Mouse (Mus musculus) c-Kit-positive CD71-positive TER-119-negative erythroid progenitor cells, embryonic 14.5 days (primary cell): Measurements from ENCODE around the gene Rnf2.
A peak's percentile ranks its signal among the peaks of the same experiment; 100 is the strongest.
"Not testable (repeated sequence)": the region's sequence is repeated elsewhere in the genome, so short reads cannot be mapped to it uniquely, and the experiment has no call there.

Experiments
- DNase-seq: peaks from one replicate; pipeline ENCODE4 v3.0.0-alpha.2; 2013; ENCODE audit warnings: low read depth

The Rnf2 gene

DNA sequence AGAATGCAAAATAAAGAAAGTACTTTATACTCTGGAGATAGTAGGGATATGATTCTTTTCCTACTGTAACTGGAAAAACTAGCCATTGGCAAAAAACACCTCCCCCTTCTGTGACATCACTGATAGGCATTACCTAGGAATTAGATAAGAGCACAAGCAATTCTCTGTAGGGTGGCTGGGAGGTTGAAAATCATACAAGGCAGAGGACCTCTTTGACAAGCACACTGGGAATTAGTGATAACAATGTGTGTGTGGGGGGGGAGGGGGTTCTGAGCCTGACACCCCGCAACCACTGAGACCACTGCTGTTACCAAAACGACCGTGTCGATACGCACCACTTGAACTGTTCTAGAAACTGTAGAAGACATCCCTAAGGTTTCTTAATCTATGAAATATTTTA is 16.0 kb downstream of the Rnf2 start:
- DNase-seq, result peak; percentile 46

DNA sequence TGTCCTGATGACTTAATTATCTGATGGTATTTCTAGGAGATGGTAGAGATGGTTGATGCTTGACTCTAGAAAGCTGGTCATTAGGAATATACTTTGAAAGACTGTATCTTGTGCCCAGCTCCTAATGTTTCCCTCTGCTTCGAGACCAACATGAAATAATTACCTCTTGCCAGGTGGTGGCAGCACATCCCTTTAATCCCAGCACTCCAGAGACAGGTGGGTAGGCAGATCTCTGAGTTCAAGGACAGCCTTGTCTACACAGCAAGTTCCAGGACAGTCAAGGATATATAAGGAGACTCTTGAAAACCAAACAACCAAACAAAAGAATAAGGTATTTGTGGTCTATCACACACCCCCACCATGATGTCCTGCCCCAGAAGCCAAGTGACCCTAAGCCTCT is 17.2 kb downstream of the Rnf2 start:
- DNase-seq, result no peak

DNA sequence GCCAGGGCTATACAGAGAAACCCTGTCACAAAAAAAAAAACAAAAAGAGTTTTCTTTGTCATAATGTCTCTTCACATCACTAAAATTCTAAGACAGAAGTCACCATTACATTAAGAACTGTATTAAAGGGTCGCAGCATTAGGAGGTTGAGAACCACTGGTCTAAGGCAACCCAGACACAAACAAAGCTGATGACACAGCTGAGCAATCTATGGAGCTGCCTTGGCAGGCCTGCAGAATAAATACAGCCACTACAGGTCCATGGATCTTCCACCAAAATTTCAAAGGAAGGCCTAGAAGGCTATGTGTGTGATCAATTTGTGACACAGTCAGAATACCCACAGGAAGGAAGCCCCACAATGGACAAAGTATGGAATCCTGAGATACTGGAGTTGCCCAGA is 18.3 kb downstream of the Rnf2 start:
- no peak for DNase-seq

DNA sequence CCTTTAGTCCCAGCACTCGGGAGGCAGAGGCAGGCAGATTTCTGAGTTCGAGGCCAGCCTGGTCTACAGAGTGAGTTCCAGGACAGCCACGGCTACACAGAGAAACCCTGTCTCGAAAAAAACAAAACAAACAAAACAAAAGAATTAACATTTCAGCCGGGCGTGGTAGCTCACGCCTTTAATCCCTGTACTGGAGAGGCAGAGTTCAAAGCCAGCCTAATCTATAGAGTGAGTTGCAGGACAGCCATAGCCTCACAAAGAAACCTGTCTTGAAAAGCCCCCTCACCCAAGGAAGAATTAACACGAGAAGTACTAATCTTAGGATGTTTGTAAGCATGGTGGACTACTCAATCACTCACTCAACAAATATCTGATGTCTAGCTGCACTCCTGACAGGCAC is 28.4 kb downstream of the Rnf2 start:
- not testable (repeated sequence) for DNase-seq

DNA sequence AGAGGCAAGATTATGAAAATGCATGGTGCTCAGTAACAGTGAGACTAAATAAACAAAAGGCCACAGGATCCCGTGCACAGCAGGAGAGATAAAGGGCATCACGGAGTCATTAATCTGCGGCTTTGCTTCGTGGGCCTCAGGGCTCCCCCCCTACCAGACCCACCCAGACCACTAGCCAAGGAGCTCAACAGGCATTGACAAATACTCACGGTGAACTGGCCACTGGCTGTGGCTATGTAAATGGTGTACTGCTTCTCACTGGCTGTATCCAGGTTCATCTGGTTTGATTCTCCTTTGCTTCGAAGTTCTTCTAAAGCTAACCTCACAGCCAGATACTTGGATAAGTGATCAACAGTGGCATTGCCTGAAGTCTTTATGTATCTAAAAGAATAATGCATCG is 29.3 kb downstream of the Rnf2 start:
- no peak for DNase-seq

DNA sequence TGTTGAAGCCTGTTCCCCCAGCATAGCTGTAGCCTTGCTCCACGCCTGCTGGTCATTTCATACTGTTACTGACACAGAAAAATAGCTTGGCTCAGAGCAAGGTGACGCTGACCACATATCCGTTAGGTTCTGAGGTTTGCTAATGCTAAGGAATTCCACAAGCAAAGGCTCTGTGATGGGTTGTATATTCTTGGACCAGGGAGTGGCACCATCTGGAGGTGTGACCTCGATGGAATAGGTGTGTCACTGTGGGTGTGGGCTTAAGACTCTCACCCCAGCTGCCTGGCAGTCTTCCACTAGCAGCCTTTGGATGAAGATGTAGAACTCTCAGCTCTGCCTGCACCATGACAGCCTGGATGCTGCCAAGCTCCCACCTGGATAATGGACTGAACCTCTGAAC is 34.2 kb downstream of the Rnf2 start:
- DNase-seq, result no peak

DNA sequence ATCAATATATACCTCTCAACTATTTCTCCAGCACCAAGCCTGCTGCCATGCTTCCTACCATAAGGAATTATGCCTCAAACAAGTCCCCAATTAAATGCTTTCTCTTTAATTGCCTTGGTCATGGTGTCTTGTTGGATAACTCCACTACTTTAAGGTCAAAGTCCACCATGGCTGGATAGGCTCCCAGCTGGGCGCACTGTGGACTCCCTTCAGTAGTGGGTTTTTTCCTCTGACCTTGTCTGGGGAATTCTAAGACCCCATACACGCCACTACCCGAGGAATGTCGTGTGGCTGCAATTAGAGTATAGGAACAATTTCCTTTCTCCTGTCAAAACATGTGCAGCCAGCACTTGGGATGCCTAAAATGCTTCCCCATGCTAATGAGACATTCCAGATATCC is 35.8 kb downstream of the Rnf2 start:
- no peak for DNase-seq

DNA sequence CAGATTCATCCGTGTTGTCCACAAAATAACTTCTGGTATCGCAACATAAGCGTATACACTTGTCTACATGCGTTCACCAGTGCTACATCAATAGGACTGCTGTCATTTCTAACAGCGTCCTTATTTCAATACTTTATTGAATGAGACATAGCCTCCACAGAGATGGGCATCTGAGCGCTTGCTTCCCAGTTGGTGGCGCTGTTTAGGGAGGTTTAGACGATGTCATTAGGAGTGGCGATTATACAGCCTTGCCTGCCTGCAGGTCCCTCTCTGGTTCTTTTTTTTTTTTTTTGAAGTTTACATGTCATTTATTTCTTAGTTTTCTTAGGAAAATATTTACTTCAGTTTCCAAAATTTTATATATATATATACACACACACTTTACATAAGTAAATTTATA is 39.5 kb downstream of the Rnf2 start:
- DNase-seq, result no peak

DNA sequence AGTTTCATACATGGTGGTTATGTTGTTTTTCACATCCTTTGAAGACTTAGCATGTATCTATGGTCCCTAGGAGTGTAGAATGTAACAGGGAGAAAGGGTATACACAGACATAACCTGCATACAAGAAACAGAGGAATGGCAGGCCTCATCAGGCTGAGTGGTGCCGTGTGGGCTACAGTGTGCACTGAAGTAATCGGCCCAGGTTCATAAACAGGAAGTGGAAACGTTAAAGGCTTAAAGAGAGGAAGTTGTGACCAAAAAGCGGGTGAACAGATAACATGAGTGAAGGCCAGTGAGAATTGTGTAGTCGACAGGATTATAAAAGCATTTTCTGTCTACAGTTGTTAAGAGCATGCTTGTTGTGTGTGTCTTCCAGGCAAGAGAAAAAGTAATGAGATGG is 43.7 kb downstream of the Rnf2 start:
- DNase-seq, result no peak

DNA sequence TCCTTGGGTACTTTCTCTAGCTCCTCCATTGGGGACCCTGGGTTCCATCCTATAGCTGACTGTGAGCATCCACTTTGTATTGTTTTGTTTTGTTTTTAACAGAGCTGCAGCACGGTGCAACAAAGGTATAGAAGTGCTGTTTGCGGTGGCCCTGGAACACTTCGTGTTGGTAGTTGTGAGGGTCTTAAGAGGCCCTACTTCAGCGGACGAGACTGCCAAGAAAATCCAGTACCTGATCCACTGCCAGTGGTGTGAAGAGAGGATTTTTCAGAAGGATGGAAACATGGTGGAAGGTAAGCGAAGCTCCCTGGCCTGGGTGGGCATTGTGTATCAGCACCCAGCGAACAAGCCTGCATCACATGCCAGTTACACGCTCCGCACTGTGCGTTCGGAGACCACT is 48.8 kb downstream of the Rnf2 start:
- DNase-seq, result no peak

DNA sequence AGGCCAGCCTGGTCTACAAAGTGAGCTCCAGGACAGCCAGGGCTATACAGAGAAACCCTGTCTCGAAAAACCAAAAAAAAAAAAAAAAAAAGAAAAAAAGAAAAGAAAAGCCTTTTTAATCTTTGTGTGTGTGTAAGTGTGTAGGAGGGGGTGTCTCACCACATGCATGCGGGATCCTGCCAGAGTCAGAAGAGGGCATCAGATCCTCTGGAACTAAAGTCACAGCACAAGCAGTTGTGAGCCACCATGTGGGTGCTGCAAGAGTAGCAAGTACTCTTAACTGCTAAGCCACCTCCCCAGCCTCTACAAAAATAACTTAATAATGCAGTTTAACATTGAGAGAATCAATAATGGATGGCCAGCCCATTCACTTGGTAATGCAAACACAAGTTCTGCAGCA is 49.9 kb downstream of the Rnf2 start:
- no peak for DNase-seq

DNA sequence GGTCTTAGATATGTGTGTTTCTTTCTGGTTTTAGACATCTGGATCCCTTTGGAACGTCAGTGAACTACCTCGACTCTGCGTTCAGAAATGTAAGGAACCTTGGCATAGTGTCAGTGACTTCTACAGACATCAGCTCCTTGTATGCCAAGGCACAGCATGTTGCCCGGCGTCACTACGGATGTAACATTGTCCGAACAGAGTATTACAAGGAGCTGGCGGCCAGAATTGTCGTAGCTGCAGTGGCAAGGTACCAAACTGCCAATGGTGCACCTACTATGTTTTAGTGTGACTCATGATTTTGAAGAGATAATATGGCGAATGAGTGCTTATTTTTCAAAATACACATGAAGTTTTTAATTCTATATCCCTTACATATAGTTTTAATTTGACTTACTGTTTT is 50.9 kb downstream of the Rnf2 start:
- DNase-seq, result no peak

DNA sequence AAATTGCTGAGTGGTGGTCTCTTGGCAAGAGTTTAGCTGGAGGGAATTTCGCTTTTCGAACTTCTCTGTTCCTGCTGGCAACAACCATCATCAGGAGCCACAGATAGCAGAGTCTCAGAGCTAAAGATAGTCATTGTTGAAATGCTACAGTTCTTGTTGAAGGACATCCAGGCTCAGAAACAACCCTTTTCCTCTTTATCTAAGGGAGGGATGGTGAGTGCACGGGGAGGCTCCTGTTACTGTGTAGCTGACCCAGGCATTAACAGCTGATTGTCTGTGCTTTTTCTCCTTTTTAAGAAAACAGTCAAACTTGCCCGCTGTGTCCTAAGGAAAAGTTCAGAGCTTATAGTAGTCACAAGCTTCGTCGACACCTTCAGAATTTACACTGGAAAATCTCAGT is 65.3 kb downstream of the Rnf2 start:
- no peak for DNase-seq

DNA sequence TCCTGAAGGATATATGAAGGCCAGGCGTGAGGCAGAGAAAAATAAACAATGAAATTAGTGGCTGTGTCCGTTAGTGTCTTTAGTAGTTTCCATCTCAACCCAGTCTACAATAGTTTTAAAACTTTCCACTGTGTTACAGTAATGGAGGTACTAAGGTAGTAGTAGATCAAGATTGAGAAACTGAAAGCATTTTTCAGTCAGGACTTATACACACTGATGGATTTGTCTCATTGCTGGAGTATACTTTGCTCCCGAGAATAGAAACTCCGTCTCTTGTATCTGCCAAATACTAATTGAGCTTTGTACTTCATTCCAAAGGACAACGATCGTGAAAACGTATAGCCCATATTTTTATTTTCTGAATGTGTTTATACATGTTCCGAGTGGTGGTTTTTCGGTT is 71.4 kb downstream of the Rnf2 start:
- DNase-seq, result peak; percentile 14

DNA sequence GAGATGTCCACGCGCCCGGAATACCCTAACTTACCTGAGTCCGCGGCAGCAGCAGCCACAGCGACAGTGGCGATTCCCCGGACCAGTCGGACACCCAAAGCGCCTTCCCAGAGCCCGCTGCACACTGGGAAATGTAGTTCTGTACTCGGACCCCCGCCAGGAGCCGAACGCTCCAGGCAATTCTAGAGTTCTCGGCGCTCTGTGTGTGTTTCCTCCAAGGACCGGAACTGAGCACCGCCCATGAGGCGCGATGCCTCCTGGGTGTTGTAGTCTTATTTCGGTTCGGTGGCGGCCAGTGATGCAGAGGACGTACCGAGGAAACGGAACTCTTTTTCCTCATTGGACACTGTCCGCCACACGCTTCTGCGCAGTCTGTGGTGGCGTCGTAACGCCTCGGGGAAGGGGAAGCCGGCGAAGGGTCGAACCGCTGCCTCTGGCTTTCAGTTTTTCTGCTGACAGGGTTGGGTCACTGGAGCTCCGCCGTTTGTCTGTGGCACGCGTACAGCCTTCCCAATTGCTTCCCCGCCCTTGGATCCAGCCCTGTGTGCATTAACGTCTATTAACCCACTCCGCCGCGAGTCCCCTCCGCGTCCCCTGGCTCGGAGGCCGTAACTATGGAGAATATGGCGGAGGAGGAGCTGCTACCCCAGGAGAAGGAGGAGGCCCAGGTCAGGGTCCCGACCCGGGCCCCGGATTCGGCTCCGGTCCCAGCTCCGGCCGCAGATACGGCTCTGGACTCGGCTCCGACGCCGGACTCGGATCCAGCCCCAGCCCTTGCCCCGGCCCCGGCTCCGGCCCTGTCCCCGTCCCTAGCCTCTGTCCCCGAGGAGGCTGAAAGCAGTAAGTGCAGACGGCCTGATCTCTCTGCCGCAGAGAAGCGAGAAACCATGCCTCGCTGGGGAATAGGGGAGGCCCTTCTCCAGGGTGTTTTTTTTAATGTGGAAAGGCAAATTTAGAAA is 72.2 kb downstream of the Rnf2 start, which contains the start of the genes Swt1 and Trmt1l:
TSS of gene Swt1 (minus strand) at position 193 of the 959 bp plus-strand sequence.
TSS of gene Trmt1l (plus strand) at position 280 of the 959 bp plus-strand sequence.
- peak; percentile 98 for DNase-seq

DNA sequence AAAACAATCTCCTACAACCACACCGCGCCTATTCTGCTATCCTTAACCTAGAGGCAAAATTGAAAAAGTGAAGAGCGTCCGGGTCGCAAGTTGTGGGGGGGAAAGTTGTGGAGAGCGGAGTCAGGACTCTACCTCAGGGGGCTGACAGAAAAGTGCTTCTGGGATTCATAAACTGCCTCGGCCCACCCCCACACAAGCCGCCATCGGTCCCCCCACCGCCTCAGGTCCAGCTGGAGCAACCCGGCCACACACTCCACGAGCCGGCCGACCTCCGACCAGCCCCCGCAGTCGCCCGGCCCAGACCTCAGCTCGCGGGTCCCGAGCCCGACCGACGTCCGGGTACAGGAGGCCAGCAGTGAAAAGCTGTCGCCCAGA is 72.9 kb downstream of the Rnf2 start:
- peak; percentile 27 for DNase-seq

DNA sequence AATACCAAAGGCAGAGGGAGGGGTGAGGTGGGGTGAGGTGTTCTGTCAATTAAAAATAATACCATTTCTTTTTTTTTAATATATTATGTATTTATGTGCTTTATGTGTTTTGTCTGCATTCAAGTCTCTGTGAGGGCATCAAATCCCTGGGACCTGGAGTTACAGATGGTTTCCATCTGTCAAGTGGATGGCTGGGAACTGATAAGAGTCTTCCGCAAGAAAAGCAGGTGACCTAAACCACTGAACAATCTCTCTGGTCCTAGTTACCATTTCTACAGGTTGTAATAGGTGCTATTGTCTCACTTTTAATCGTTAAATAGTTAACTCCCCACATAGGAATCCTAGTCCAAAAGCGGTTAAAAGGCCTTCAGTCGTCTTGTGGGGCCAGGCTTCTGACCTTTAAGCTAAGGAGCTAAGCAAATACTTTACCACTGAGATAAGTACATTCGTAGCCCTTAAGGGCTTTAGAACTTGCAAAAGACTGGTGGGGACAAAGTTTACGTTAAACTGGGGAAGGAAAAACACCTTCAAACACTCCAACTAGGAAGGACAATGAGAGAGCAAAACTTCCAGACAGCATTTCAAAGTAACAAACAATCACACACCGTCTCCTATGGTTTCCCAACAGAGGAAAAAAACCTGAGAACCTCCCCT is 73.7 kb downstream of the Rnf2 start:
- peak; percentile 44 for DNase-seq

DNA sequence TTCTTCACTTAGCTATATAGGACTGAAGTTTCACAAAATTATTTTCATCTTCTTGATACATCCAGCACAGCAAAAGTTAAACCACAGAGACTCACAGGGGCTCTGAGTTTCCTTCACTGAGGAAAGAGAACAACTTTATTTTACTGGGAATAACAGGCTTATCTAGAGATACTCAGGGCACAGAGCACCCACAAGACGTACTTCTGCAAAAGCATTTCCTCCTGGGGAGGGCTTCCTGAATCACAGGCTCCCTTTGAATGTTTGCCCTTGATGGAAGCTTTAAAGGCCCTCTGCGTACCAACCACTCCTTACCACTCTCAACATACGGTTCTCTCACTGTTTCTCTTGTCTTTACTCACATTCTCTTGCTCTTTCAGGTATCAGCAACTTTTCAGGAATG is 78.6 kb downstream of the Rnf2 start:
- DNase-seq, result no peak

DNA sequence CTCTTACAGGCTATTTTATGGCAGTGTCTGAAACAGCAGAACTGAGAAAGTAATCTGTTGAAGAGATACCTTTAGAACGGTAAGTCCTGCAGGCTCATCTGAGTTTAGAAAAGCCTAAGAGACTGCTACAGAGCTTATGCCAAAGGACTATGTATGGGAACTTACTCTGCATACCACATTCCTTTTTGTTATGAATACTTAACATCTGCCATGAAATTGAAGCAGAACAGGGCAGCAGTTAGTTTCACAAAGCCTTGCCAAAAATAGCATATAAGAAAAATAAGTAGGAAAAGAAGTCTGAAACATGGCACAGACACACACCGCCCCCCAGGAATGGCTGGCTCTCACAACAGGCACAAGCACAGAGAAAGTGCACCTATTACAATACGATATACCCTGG is 90.9 kb downstream of the Rnf2 start:
- no peak for DNase-seq
